Mouse (Mus musculus): ENCODE measurements around the gene Plekhm3. TPM values are rescaled to one million over a fixed set of nuclear protein-coding genes. Genes with fewer than 3 reads are reported as not detected.

Gene Plekhm3
- polyA plus RNA-seq, 1 experiment: 7.4 TPM

- no peak for DNase-seq (ENCODE audit: low read depth)
- no peak for TF ChIP-seq CTCF (IDR thresholded peaks at IDR 0.05; ENCODE audit: borderline replicate concordance, extremely low read depth, insufficient read depth, insufficient read length)
- TF ChIP-seq POLR2A (IDR thresholded peaks at IDR 0.05; ENCODE audit: borderline replicate concordance, extremely low read depth, insufficient read depth, insufficient read length, poor library complexity, severe bottlenecking): no peak
Observed at GRCm38 (mm10) chr1:64875156-64875555, 81.5 kb downstream of the Plekhm3 start.

GRCm38 (mm10) chr1:64871956-64872355 is 84.7 kb downstream of the Plekhm3 start:
- no peak for TF ChIP-seq CTCF (IDR thresholded peaks at IDR 0.05; ENCODE audit: borderline replicate concordance, extremely low read depth, insufficient read depth, insufficient read length)
- TF ChIP-seq POLR2A (IDR thresholded peaks at IDR 0.05; ENCODE audit: borderline replicate concordance, extremely low read depth, insufficient read depth, insufficient read length, poor library complexity, severe bottlenecking): no peak
- no peak for DNase-seq (ENCODE audit: low read depth)

GRCm38 (mm10) chr1:64867684-64868083 is 88.9 kb downstream of the Plekhm3 start:
- TF ChIP-seq CTCF (IDR thresholded peaks at IDR 0.05; ENCODE audit: borderline replicate concordance, extremely low read depth, insufficient read depth, insufficient read length): no peak
- TF ChIP-seq POLR2A (IDR thresholded peaks at IDR 0.05; ENCODE audit: borderline replicate concordance, extremely low read depth, insufficient read depth, insufficient read length, poor library complexity, severe bottlenecking): no peak
- DNase-seq (ENCODE audit: low read depth): no peak

GRCm38 (mm10) chr1:64866140-64866539 is 90.5 kb downstream of the Plekhm3 start:
- no peak for DNase-seq (ENCODE audit: low read depth)
- TF ChIP-seq CTCF (IDR thresholded peaks at IDR 0.05; ENCODE audit: borderline replicate concordance, extremely low read depth, insufficient read depth, insufficient read length): no peak
- no peak for TF ChIP-seq POLR2A (IDR thresholded peaks at IDR 0.05; ENCODE audit: borderline replicate concordance, extremely low read depth, insufficient read depth, insufficient read length, poor library complexity, severe bottlenecking)

DNA sequence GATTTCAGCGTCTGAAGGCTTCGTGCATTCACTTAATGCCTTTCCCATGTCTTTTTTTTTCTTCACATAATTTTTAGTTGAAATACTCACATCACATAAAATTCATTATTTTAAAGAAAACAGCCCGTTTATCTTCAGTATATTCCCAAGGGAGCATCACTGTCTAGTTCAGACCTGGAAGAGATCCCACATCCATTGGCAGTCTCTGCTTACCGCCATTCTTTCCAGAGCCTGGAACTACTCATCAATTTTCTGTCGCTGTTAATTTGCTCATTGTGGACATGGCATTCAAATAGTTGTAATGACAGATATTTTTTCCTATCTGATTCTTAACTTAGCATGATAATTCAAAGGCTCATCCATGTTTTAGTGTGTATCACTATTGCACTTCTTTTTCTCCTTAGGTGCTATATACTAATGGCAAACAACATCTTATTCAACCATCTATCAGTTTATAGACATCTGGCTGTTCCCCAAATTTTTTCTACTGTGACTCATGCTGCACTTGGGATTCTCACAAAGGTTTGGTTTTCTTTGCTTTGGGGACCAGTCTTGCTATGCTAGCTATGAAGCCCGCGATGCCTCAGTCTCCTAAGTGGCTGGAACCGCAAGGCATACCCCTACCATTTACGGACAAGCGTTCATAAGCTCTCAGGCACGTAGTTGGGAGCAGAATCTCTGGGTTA is 96.2 kb downstream of the Plekhm3 start:
- TF ChIP-seq CTCF (IDR thresholded peaks at IDR 0.05; ENCODE audit: borderline replicate concordance, extremely low read depth, insufficient read depth, insufficient read length) (no peak), POLR2A (IDR thresholded peaks at IDR 0.05; ENCODE audit: borderline replicate concordance, extremely low read depth, insufficient read depth, insufficient read length, poor library complexity, severe bottlenecking) (no peak)
- peak; percentile 61 for DNase-seq (ENCODE audit: low read depth)

- no peak for DNase-seq (ENCODE audit: low read depth)
Observed at GRCm38 (mm10) chr1:64859826-64860225, 96.8 kb downstream of the Plekhm3 start.

DNA sequence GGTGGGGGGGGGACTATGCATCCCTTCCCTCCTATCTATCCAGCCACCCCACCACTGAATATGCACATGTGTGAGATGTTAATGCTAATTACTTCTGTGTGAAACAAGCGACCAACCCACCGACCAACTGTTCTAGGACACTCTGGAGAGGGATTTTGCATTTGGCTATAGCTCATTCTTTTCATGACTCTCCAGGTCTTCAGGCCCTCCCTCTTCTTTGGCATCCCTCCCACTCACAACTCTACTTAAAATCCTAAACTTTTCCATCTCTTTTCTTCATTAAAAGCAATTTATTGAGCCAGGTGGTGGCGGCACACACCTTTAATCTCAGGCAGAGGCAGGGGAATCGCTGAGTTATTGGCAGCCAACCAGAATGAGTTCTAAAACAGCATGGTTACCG is 101.8 kb downstream of the Plekhm3 start:
- no peak for DNase-seq (ENCODE audit: low read depth)
- TF ChIP-seq POLR2A (IDR thresholded peaks at IDR 0.05; ENCODE audit: borderline replicate concordance, extremely low read depth, insufficient read depth, insufficient read length, poor library complexity, severe bottlenecking): no peak
- no peak for TF ChIP-seq CTCF (IDR thresholded peaks at IDR 0.05; ENCODE audit: borderline replicate concordance, extremely low read depth, insufficient read depth, insufficient read length)

More at GRCm38 (mm10) chr1:64859826-64860225, 96.8 kb downstream of the Plekhm3 start:
- no peak for TF ChIP-seq CTCF (IDR thresholded peaks at IDR 0.05; ENCODE audit: borderline replicate concordance, extremely low read depth, insufficient read depth, insufficient read length)
- no peak for TF ChIP-seq POLR2A (IDR thresholded peaks at IDR 0.05; ENCODE audit: borderline replicate concordance, extremely low read depth, insufficient read depth, insufficient read length, poor library complexity, severe bottlenecking)

GRCm38 (mm10) chr1:64853738-64854730 is 102.6 kb downstream of the Plekhm3 start:
- peak; percentile 94 for DNase-seq (ENCODE audit: low read depth)
- no peak for TF ChIP-seq CTCF (IDR thresholded peaks at IDR 0.05; ENCODE audit: borderline replicate concordance, extremely low read depth, insufficient read depth, insufficient read length)
- TF ChIP-seq POLR2A (IDR thresholded peaks at IDR 0.05; ENCODE audit: borderline replicate concordance, extremely low read depth, insufficient read depth, insufficient read length, poor library complexity, severe bottlenecking): no peak

DNA sequence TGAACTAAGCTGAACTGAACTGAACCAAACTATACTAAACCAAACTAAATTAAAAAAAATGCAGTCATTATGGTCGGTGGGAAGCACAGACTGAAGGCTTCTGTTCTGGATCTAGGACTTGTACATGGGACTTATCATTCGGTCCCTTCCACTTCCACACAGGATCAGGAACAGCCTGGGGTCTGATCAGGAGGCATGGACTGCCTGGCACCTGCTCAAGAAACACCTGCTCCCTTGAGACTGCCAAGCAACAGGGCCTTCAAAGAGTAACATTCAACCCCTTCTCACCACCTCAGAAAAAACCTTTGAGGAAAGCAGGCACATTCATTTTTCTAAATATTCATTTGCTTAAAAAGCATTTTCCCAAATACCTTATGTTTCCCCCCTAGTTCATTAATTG is 103.4 kb downstream of the Plekhm3 start:
- DNase-seq (ENCODE audit: low read depth): peak; percentile 54
- TF ChIP-seq POLR2A (IDR thresholded peaks at IDR 0.05; ENCODE audit: borderline replicate concordance, extremely low read depth, insufficient read depth, insufficient read length, poor library complexity, severe bottlenecking) (no peak), CTCF (IDR thresholded peaks at IDR 0.05; ENCODE audit: borderline replicate concordance, extremely low read depth, insufficient read depth, insufficient read length) (no peak)

DNA sequence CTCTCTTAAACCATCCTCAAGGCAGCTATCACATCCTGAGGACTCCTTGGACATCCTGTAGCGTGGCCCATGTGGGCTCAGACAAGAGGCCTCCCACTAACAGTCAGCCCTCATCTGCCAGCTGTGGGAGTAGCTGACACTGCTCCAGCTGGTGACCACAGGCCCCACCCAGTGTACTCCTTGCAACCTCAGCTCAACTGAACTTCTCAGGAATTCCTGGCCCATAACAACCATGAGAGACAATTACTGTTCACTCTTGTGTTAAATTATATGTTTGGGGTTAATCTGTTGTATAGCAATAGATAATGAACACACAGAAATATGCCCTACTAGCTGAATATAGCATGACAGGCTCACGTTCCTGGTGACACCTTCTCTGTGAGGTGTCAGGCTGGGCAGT is 104.4 kb downstream of the Plekhm3 start:
- TF ChIP-seq POLR2A (IDR thresholded peaks at IDR 0.05; ENCODE audit: borderline replicate concordance, extremely low read depth, insufficient read depth, insufficient read length, poor library complexity, severe bottlenecking): no peak
- DNase-seq (ENCODE audit: low read depth): no peak

GRCm38 (mm10) chr1:64850345-64850744 is 106.3 kb downstream of the Plekhm3 start:
- TF ChIP-seq POLR2A (IDR thresholded peaks at IDR 0.05; ENCODE audit: borderline replicate concordance, extremely low read depth, insufficient read depth, insufficient read length, poor library complexity, severe bottlenecking): no peak
- TF ChIP-seq CTCF (IDR thresholded peaks at IDR 0.05; ENCODE audit: borderline replicate concordance, extremely low read depth, insufficient read depth, insufficient read length): no peak
- no peak for DNase-seq (ENCODE audit: low read depth)
